Mouse (Mus musculus) lung, adult 2 months (tissue): ENCODE data around the gene Kdr. TPM values are rescaled to one million over a fixed set of nuclear protein-coding genes. Genes with fewer than 3 reads are reported as not detected.

Experiments used
- DNase-seq: peaks from one replicate; pipeline ENCODE4 v3.0.0; 2022
- H3K4me1 ChIP-seq: fragments of 200-500 bp; 2 replicates; pipeline ENCODE4 v1.6.1; 2011; ENCODE audit warnings: low read length; ENCODE audit not compliant: control insufficient read depth, insufficient read depth
- H3K4me3 ChIP-seq: fragments of 200-500 bp; replicated peaks from 2 replicates; pipeline ENCODE3; 2011; ENCODE audit warnings: low read depth, mild to moderate bottlenecking, control low read depth, low read length; ENCODE audit errors: extremely low read depth
- CTCF ChIP-seq: fragments of 200-500 bp; IDR thresholded peaks from 2 replicates; pipeline ENCODE4 v1.5.1; 2011; ENCODE audit warnings: mild to moderate bottlenecking, low read length, control low read depth; ENCODE audit not compliant: insufficient read depth
- POLR2A ChIP-seq: fragments of 200-500 bp; IDR thresholded peaks from 2 replicates; pipeline ENCODE4 v1.6.1; 2011; ENCODE audit warnings: low read depth, mild to moderate bottlenecking, control low read depth, low read length, borderline replicate concordance; ENCODE audit errors: extremely low read depth
- WGBS: fragments of 180-500 bp; shearing (Covaris S2); methylation state at CpG from one replicate; pipeline ENCODE4 v1.1.7; 2018; 5-methylcytosine and 5-hydroxymethylcytosine counted together
- polyA plus RNA-seq: library from polyadenylated mRNA; depleted of rRNA; stranded (reverse); fragments of >200 nt; gene quantifications from 2 replicates; pipeline ENCODE4 v1.2.3, GENCODE M21; 2012; rRNA removed

The Kdr gene
- 71.7 and 106 TPM in 2 replicates for polyA plus RNA-seq

DNA sequence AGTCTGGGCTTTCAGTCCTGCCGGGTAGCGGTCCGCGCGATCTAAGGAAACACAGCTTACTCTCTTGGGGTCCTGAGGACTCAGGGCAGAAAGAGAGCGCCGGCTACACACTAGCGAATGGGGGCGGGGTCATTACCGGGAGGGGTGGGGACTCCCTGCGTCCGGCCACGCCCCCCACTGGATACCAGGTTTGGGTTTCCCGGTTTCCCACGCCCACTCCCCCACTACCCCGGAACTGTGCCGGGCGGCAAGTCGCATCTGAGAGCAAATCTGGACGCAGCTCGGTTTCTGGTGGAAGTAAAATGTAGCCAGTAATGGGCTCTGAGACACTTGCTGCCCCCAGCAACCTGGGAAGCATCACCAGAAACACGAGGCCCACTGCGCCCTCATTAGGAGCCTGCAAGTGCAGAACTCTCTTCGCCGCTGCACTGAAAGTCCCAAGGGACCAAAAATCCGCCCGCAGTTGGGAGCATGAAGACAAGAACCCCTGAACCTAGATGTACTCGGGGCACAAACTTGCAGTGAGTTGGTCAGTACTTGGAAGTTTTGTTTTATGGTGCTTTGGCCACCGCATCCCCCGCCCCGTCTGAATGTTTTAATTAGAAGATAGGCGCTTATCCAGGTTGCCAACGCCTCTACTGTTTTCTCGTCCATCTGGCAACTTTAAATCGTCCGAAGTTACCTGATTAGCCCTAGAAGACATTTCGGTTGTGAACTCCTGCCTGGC, at the start of gene Kdr:
Gene Kdr (minus strand): TSS at position 85 of the 727 bp plus-strand sequence.
- WGBS, result 3% methylated on average over 37 of the region's 37 CpGs
- peak within 1 kb of the TSS; percentile 69 for H3K4me3 ChIP-seq
- H3K4me1 ChIP-seq, result peaks cover 6% of the 10 kb centered on the region
- DNase-seq, result peak; percentile 66
- no peak for TF ChIP-seq CTCF
- peak; percentile 81 for TF ChIP-seq POLR2A

DNA sequence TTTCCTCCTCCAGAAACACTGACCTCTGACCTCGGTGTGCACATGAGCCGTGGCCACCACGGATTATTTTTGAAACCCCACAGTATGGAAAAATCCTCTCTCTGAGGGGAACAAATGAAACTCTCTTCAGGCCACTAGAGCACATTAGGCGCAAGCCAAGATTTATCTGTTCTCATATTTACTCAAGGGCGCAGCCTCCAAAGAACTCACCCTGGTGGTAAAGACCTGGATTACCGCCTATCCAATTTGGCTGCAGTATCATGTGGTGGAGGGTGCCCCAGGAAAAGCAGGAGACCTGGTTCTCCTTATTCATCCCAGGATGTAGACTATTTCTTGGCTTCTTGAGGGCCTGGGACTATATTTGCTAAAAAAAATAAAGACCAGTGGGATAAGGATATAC, 48.5 kb upstream of the Kdr start:
- TF ChIP-seq POLR2A (no peak), CTCF (no peak)
- DNase-seq, result no peak
- H3K4me3 ChIP-seq, result no peak overlapping the region
- peaks cover 3% of the 10 kb centered on the region for H3K4me1 ChIP-seq
- WGBS, result 67% methylated on average over 6 of the region's 6 CpGs

DNA sequence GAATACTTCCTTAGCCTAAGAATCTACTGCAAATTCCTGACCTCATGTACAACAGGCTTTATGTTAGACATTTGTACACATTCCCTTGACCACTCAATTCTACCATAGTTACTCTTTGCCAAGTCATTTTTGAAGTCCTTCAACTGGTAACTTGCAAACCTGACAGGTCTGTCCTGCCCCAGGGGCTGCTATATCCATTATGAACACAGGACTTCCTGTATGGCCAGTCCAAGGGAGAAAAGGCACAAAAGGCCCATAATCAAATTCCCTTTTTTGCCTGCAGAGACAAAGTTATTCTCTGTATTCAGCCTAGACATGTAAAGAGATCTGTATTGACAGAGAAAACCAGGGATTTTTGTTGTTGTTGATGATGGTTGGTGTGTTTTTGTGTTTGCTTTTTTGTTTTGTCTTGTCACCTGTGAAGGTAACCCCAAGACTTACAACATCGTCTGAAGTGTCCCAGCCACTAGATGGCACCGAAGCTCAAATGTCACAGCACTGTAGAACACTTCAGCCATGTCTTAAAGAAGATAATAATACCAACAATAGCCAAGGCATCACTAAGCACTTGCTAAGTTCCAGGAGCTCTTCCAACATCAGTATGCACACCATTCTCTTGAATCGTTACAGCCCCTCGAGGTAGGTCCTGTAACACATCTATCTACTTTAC, 47.9 kb upstream of the Kdr start:
- 46% methylated on average over 4 of the region's 4 CpGs for WGBS
- Histone ChIP-seq H3K4me3 (no peak overlapping the region), H3K4me1 (peaks cover 3% of the 10 kb centered on the region)
- peak; percentile 25 for DNase-seq
- peak; percentile 25; the same call in 1 of the 2 replicates for TF ChIP-seq CTCF
- no peak for TF ChIP-seq POLR2A

DNA sequence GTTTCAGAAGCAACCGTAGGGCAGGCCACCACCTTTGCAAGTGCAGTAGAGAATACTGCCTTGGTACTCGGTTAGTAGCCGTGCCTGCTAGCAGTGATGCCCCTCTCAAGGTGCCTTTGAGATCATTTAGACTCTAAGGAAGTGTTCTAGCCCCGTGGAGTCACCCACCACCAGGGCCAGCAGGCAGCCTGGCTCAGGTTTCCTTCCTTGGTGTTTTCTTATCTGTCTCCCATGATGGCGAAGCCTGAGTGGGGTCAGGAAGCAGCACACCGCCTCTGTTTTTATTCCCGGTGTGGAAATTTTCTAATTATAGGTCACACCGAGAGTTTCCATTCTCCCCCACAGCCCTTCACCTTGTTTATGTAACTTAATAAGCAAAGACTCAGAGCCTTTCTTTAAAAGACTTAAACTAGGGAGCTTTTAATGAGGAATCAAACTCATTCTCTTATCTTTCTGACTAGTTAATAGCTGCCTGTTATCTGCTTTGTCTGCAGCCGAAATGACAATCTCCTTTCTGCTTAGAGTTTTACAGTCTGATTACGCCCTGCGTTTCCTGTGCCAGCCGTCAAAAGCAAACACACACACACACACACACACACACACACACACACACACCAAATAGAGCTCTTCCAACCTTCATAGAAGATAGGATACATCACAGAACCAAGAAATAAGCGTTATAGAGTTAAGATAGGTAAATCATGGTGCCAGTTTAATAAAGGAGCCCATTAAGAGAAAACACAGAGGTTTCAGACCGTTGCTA, 44.9 kb upstream of the Kdr start:
- peaks cover 3% of the 10 kb centered on the region; the same call in 1 of the 2 replicates for H3K4me1 ChIP-seq
- 23% methylated on average over 14 of the region's 14 CpGs for WGBS
- DNase-seq, result no peak
- TF ChIP-seq POLR2A, result no peak
- no peak overlapping the region for H3K4me3 ChIP-seq

DNA sequence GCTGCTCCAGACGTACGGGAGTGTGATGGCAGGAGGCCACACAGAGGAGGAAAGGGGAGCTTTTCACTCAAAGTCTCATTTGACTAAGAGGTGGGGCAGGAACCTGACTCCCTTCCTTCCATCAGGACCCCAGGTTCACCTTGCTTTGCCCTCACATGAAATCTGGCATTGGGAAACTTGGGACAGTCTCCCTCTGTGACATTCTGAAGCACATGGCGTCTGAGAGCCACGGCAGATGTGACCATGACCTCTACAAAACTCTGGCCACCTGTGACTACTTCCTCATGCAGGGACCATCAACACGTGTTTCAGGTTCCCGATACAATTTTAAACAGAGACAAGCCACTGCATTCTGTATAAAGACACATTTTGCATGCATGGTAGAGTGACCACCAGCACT, 44.2 kb upstream of the Kdr start:
- no peak for TF ChIP-seq POLR2A
- no peak for TF ChIP-seq CTCF
- H3K4me3 ChIP-seq, result no peak overlapping the region
- peaks cover 3% of the 10 kb centered on the region; the same call in 1 of the 2 replicates for H3K4me1 ChIP-seq
- DNase-seq, result no peak
- WGBS, result 81% methylated on average over 6 of the region's 6 CpGs

DNA sequence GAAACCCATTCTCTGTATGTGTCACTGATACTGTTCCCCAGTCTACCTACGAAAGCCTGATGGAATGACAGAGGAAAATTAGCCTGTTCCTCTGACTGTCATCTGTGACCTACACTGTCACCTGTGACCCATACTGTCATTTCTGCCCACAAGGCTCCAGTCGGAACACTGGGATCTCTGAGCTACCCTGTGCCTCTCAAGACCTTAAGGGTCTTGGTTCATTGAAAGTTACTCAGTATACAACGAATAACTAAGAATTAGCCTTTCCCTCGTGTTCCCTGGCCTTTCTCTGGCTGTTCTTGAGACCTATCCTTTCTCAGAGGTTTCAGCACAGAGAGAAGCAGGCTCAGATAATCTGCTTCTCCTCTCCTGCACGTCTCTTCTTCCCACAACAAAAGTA, 40.1 kb upstream of the Kdr start:
- Histone ChIP-seq H3K4me3 (no peak overlapping the region), H3K4me1 (peaks cover 3% of the 10 kb centered on the region)
- no peak for DNase-seq
- 72% methylated on average over 5 of the region's 5 CpGs for WGBS
- no peak for TF ChIP-seq POLR2A

DNA sequence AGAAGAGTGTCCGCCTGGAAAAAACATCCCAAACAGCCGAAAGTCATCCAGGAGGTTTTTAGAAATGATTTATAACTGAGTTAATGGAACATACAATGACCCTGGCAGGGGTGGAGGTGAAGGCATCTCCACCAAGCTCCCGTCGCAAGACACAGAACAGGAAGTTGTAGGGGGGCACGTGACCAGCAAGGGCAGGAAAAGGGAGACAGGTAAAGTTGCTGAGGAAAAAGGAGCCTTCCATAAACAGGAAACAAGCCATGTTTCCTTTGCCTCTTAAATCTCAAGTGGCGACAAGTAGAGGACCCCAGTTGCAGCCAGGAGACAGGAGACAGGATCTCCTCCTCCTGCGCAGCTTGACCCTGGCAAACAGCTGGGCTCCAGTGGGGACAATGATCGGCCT, 37.8 kb upstream of the Kdr start:
- WGBS, result 35% methylated on average over 8 of the region's 8 CpGs
- TF ChIP-seq CTCF (no peak), POLR2A (no peak)
- no peak for DNase-seq
- H3K4me3 ChIP-seq, result no peak overlapping the region
- H3K4me1 ChIP-seq, result peaks cover 5% of the 10 kb centered on the region

DNA sequence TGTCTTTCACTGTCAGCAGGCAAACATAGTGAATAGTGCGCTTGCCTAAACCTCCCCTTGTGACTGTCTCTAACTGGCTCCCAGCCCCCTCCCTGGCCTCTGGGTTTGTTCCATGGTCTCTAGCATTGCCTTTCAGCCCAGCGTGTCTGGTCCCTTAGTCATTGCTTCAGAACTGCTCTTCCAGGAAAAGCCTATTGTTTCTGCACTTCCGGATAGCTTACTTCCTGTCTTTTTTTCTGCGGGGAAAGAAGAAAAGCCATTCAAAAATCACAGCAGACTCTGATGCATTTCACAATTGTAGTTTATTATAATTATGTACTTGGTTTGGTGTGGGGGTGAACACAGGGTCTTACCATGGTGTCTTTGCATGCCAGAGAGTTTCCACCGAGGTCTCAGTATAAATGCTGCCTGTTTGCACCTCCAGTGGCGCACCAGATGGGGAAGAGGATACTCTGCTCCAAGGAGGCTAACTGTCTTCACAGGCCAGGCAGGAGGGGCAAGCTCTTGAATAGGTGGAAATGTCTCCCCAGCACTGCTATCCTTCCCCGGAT, 35.7 kb upstream of the Kdr start:
- 49% methylated on average over 7 of the region's 7 CpGs for WGBS
- Histone ChIP-seq H3K4me3 (no peak overlapping the region), H3K4me1 (peaks cover 5% of the 10 kb centered on the region)
- TF ChIP-seq POLR2A, result no peak
- TF ChIP-seq CTCF, result no peak
- no peak for DNase-seq

DNA sequence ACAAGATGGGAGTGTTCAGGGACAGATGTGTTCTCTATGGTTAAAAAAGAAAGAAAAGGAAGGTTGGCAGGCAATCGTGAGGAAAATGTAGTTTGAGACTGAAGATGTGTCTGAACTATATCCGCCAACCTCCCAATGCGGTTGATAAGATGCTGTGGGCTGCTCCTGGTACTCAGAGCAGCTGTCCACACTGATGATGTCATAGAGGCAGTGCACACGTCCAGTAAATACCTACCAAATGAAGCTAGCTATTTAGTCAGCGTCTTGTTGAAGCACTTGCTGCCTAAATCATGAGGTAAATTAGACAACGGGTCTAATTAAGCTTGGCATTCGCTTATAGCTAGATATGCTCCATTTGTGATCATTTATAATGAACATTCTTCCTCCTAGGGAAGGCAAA, 28.1 kb upstream of the Kdr start:
- TF ChIP-seq CTCF (no peak), POLR2A (no peak)

More for the DNA sequence above, 28.1 kb upstream of the Kdr start:
- DNase-seq, result no peak
- H3K4me1 ChIP-seq, result peaks cover 7% of the 10 kb centered on the region
- no peak overlapping the region for H3K4me3 ChIP-seq
- WGBS, result 76% methylated on average over 7 of the region's 7 CpGs
